8 mouse cellular contexts compared by ENCODE assay signal in genomic region chr7:130327603-130328365, GRCm38 (mm10).
DNase-seq lines count a peak whose midpoint lies in the region; ATAC-seq lines count a peak whose summit lies in the region.
"Had no signal": no experiment of that assay in that cellular context is flagged by ENCODE, and none has a peak within 500 bp of the region (broad histone marks: within the 10 kb centered on the region; RNA-seq: fewer than 3 reads in every experiment).

No protein-coding gene starts in this region.

- peak; percentile 21 to 46 for DNase-seq in kidney, postnatal 4 days
- no peak for DNase-seq in kidney, adult 8-10 months
- no peak for DNase-seq in layer of hippocampus, adult 9-10 months (ENCODE audit: low spot score)
- DNase-seq in frontal cortex, adult 2 months (ENCODE audit: extremely low spot score in 1 of 2, low spot score in 1 of 2) = no peak
- DNase-seq: gastrocnemius, postnatal 14 days had no signal

- H3K27ac ChIP-seq in forebrain, embryonic 12.5 days = no peak overlapping the region
- H3K27ac ChIP-seq in limb, embryonic 13.5 days = no peak overlapping the region
- no peak overlapping the region for H3K27ac ChIP-seq in stomach, embryonic 15.5 days

- peak overlapping the region; percentile 35 for H3K4me2 ChIP-seq in forebrain, embryonic 12.5 days
- H3K4me2 ChIP-seq in limb, embryonic 13.5 days (replicated peaks) = peak overlapping the region; percentile 48
- peak overlapping the region; percentile 25; the same call in 1 of the 2 replicates for H3K4me2 ChIP-seq in stomach, embryonic 15.5 days

- H3K4me3 ChIP-seq in forebrain, embryonic 12.5 days (replicated peaks) = no peak overlapping the region
- H3K4me3 ChIP-seq in limb, embryonic 13.5 days = peak overlapping the region; percentile 10; the same call in 1 of the 2 replicates
- H3K4me3 ChIP-seq in stomach, embryonic 15.5 days (replicated peaks) = no peak overlapping the region

- no peaks in the 10 kb centered on the region for H3K36me3 ChIP-seq in forebrain, embryonic 12.5 days (replicated peaks)
- H3K36me3 ChIP-seq in limb, embryonic 13.5 days = no peaks in the 10 kb centered on the region
- no peaks in the 10 kb centered on the region for H3K36me3 ChIP-seq in stomach, embryonic 15.5 days

- no peaks in the 10 kb centered on the region for H3K9me3 ChIP-seq in forebrain, embryonic 12.5 days
- no peaks in the 10 kb centered on the region for H3K9me3 ChIP-seq in limb, embryonic 13.5 days
- no peaks in the 10 kb centered on the region for H3K9me3 ChIP-seq in stomach, embryonic 15.5 days

- peaks cover 21% of the 10 kb centered on the region for H3K4me1 ChIP-seq in forebrain, embryonic 12.5 days
- H3K4me1 ChIP-seq in limb, embryonic 13.5 days = peaks cover 45% of the 10 kb centered on the region
- peaks cover 20% of the 10 kb centered on the region for H3K4me1 ChIP-seq in stomach, embryonic 15.5 days

- no peak for ATAC-seq in forebrain, embryonic 12.5 days (ENCODE audit: low FRiP score)
- no peak for ATAC-seq in limb, embryonic 13.5 days (ENCODE audit: low FRiP score, low read depth)
- ATAC-seq in stomach, embryonic 15.5 days (ENCODE audit: insufficient read depth, low FRiP score, low read depth) = no peak

- WGBS in forebrain, embryonic 12.5 days = 6% methylated on average over 15 of the region's 15 CpGs
- whole genome bisulfite sequencing in limb, embryonic 13.5 days = 9% methylated on average over 15 of the region's 15 CpGs
- WGBS in stomach, embryonic 15.5 days = 21% methylated on average over 15 of the region's 15 CpGs

- no peak overlapping the region for H3K9ac ChIP-seq in forebrain, embryonic 12.5 days
- peak overlapping the region; percentile 19; the same call in 1 of the 2 replicates for H3K9ac ChIP-seq in limb, embryonic 13.5 days
- no peak overlapping the region for H3K9ac ChIP-seq in stomach, embryonic 15.5 days

- H3K27me3 ChIP-seq in forebrain, embryonic 12.5 days = peaks cover 49% of the 10 kb centered on the region
- H3K27me3 ChIP-seq in limb, embryonic 13.5 days = peaks cover 5% of the 10 kb centered on the region; the same call in 1 of the 2 replicates
- 0 out of 2 replicates have a peak, but pooled peaks cover 4% of the 10 kb centered on the region for H3K27me3 ChIP-seq in stomach, embryonic 15.5 days (replicated peaks)

Comparison
In these comparisons a context has a peak if more than half of its experiments do, and no peak if none do; other contexts are left out.
1. DNase-seq: peak in kidney, postnatal 4 days (2 of 2); none in kidney, adult 8-10 months (0 of 2), layer of hippocampus, adult 9-10 months (single experiment) and frontal cortex, adult 2 months (0 of 2).
2. Peak in every context shown above with its lines, with median percentiles within 50 percentile points of each other: H3K4me2 ChIP-seq.